Mouse (Mus musculus) limb, embryonic 14.5 days (tissue): ENCODE data around the gene Nf2. TPM values are rescaled to one million over a fixed set of nuclear protein-coding genes. Genes with fewer than 3 reads are reported as not detected.

Experiments used
- ATAC-seq: fragments of 200-750 bp; cut with Nextera tagmentation; 2 replicates; pipeline ENCODE4 v1.8.0; 2017; ENCODE audit warnings: low read depth, moderate number of reproducible peaks, moderate TSS enrichment; ENCODE audit not compliant: low FRiP score
- DNase-seq: peaks from one replicate; pipeline ENCODE4 v3.0.0-alpha.2; 2015; ENCODE audit warnings: low spot score
- H3K27ac ChIP-seq: fragments of 300-500 bp; sonication (generic); replicated peaks from 2 replicates; pipeline ENCODE4 v1.5.1; 2014; ENCODE audit warnings: low read depth, mild to moderate bottlenecking, low read length, moderate library complexity, mixed read lengths
- H3K27me3 ChIP-seq: fragments of 300-500 bp; sonication (generic); 2 replicates; pipeline ENCODE4 v1.6.1; 2014; ENCODE audit warnings: low read length, mixed read lengths; ENCODE audit not compliant: control insufficient read depth, insufficient read depth
- H3K36me3 ChIP-seq: fragments of 300-500 bp; sonication (generic); 2 replicates; pipeline ENCODE4 v1.6.1; 2014; ENCODE audit warnings: mild to moderate bottlenecking, low read length, moderate library complexity, mixed read lengths; ENCODE audit not compliant: control insufficient read depth, insufficient read depth
- H3K4me1 ChIP-seq: fragments of 300-500 bp; sonication (generic); 2 replicates; pipeline ENCODE4 v1.6.1; 2014; ENCODE audit warnings: antibody characterized with exemption, low read length, mixed read lengths; ENCODE audit not compliant: control insufficient read depth, insufficient read depth
- H3K4me2 ChIP-seq: fragments of 300-500 bp; sonication (generic); replicated peaks from 2 replicates; pipeline ENCODE4 v1.6.1; 2014; ENCODE audit warnings: low read depth, mild to moderate bottlenecking, low read length, moderate library complexity; ENCODE audit not compliant: severe bottlenecking
- H3K4me3 ChIP-seq: fragments of 300-500 bp; sonication (generic); replicated peaks from 2 replicates; pipeline ENCODE4 v1.5.1; 2014; ENCODE audit warnings: low read length
- H3K9ac ChIP-seq: fragments of 300-500 bp; sonication (generic); 2 replicates; pipeline ENCODE4 v1.6.1; 2014; ENCODE audit warnings: mild to moderate bottlenecking, low read depth, low read length, moderate library complexity; ENCODE audit not compliant: severe bottlenecking
- H3K9me3 ChIP-seq: fragments of 300-500 bp; sonication (generic); 2 replicates; pipeline ENCODE4 v1.6.1; 2016; ENCODE audit warnings: low read length; ENCODE audit not compliant: control insufficient read depth
- POLR2A ChIP-seq: fragments of 200-500 bp; IDR thresholded peaks from 2 replicates; pipeline ENCODE4 v1.8.0; 2012; ENCODE audit warnings: inconsistent platforms, mild to moderate bottlenecking, moderate library complexity, borderline replicate concordance; ENCODE audit not compliant: insufficient read depth, insufficient read length; ENCODE audit errors: extremely low read depth
- WGBS: fragments of 180-500 bp; shearing (Covaris S2); extraction: QIAGEN DNeasy Blood & Tissue Kit; methylation state at CpG from one replicate; pipeline ENCODE4 v1.1.7; 2014; 5-methylcytosine and 5-hydroxymethylcytosine counted together
- polyA plus RNA-seq, 2 experiments: library from polyadenylated mRNA; depleted of rRNA in 1 of 2; stranded (reverse) in 1 of 2; unstranded in 1 of 2; fragments of >200 nt; fragmentation: Nextera tagmentation in 1 of 2; extraction: Ambion mirVana in 1 of 2; gene quantifications; 2 replicates each; pipeline versions ENCODE4 v1.2.1 to v1.2.3; 2012 to 2014

Gene Nf2
- polyA plus RNA-seq, 2 experiments: 37.7 to 64.9 TPM

DNA sequence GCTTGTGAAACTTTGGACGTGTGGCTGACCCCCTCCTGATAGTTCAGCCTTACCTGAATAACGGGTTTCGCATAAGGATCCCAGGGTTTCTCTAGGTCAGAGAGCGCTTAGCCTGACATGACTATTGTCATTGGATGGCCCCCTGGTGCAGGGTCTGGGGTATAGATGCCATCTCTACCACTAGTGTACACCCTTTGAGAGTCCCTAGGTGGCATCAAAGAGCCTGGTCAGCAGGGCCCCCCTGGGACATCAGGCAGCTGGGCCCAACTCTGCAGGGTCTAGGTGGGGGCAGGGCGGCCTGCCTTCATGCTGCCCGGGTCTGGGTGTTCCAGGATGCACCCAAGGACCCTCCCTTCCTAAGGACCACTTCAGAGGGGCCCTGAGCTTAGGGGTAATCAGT, 113.0 kb downstream of the Nf2 start:
- Histone ChIP-seq H3K36me3 (peaks cover 12% of the 10 kb centered on the region; the same call in 1 of the 2 replicates), H3K4me3 (no peak overlapping the region), H3K4me2 (no peak overlapping the region), H3K27ac (no peak overlapping the region), H3K4me1 (no peaks in the 10 kb centered on the region), H3K9ac (no peak overlapping the region), H3K27me3 (no peaks in the 10 kb centered on the region), H3K9me3 (no peaks in the 10 kb centered on the region)
- TF ChIP-seq POLR2A: no peak
- ATAC-seq: no peak
- WGBS: 56% methylated on average over 6 of the region's 6 CpGs
- no peak for DNase-seq

DNA sequence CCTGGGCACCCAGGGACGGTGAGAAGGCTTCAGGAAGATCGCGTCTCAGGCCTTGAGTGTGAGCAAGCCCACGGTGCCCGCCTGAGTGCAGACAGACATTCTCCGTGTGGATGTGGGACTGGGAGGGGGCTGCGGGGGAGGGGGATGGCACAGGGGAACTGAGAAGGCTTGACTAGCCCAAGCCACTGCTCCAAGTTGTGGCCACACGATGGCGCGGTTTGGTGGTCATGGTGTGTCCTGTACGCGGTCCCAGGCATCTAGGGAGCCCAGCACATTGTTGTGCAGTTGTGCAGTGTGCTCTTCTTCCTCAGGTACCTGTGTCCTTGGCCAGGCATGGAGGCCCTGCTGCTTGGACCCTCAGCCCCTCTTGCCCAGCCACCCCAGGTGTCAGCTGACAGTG, 115.2 kb downstream of the Nf2 start:
- TF ChIP-seq POLR2A: no peak
- 46% methylated on average over 12 of the region's 12 CpGs for WGBS
- H3K27me3 ChIP-seq: no peaks in the 10 kb centered on the region
- H3K4me1 ChIP-seq: no peaks in the 10 kb centered on the region
- DNase-seq (no peak), ATAC-seq (no peak)
- no peak overlapping the region for H3K9ac ChIP-seq
- no peak overlapping the region for H3K27ac ChIP-seq
- peaks cover 17% of the 10 kb centered on the region for H3K36me3 ChIP-seq
- H3K9me3 ChIP-seq: no peaks in the 10 kb centered on the region
- no peak overlapping the region for H3K4me2 ChIP-seq
- no peak overlapping the region for H3K4me3 ChIP-seq

DNA sequence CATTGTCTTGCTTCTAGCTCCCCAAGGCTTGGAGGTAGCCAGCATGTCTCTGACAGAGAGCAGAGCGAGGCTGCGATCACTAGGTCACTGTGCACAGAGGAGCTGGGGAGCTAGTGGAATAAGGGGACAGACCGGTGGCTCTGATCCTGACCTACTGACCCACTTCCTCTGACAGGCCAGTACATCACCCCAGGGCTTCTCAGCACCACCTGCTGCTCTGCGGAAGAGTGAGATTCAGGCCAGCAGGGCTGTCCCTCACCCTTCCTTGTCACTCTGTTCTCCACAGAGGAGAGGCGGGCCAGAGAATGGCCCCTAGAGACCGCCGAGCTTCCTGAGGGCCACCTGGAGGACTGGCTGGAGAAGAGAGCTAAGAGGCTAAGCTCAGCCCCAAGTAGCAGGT, 117.6 kb downstream of the Nf2 start:
- Histone ChIP-seq H3K4me3 (no peak overlapping the region), H3K36me3 (peaks cover 19% of the 10 kb centered on the region), H3K4me2 (no peak overlapping the region), H3K27ac (no peak overlapping the region), H3K9ac (no peak overlapping the region), H3K27me3 (no peaks in the 10 kb centered on the region), H3K4me1 (no peaks in the 10 kb centered on the region), H3K9me3 (no peaks in the 10 kb centered on the region)
- TF ChIP-seq POLR2A: no peak
- 69% methylated on average over 7 of the region's 7 CpGs for whole genome bisulfite sequencing
- DNase-seq: no peak
- no peak for ATAC-seq

DNA sequence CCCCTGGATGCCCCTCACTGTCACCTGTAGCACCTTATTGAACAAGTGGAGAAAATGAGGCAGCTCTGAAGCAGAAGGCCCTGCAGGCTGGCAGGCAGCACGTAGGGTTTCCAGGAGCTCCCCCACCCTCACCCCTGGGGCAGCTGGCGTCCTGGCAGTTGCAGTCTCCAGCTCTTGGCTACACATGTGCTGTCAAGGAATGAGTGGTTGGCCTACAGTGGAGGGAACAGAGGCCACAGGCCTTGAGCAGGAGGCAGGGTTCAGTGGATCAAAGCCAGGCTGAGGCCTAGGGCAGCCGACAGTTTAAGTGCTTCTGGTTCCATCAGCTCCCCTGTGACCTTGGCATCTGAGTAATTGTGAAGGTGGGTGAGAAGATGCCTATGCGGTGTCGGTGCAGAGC, 118.4 kb downstream of the Nf2 start:
- Histone ChIP-seq H3K36me3 (peaks cover 19% of the 10 kb centered on the region), H3K4me3 (no peak overlapping the region), H3K27me3 (no peaks in the 10 kb centered on the region), H3K4me1 (no peaks in the 10 kb centered on the region), H3K9me3 (no peaks in the 10 kb centered on the region), H3K4me2 (no peak overlapping the region), H3K27ac (no peak overlapping the region), H3K9ac (no peak overlapping the region)
- DNase-seq: no peak
- 64% methylated on average over 5 of the region's 5 CpGs for WGBS
- TF ChIP-seq POLR2A: no peak
- ATAC-seq: no peak

DNA sequence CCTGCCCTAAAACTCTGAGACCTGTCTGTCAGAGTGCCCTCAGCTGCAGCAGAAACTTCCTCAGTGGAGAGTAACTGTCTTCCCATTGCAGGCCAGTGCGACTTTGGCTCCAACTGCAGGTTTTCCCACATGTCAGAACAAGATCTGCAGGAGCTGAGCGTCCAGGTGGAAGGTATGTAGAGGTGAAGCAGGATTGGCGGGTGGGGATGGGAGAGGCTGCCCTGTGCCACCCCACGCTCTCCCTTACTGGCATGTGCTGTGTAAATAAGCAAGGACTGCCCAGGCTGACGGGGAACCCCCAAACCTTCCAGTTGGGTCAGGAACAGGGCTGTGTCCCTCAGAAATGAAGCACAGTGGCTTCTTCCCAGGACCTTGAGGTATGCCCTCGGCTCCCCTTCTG, 119.2 kb downstream of the Nf2 start:
- Histone ChIP-seq H3K4me1 (no peaks in the 10 kb centered on the region), H3K9me3 (no peaks in the 10 kb centered on the region), H3K9ac (no peak overlapping the region), H3K27ac (no peak overlapping the region), H3K4me3 (no peak overlapping the region), H3K27me3 (no peaks in the 10 kb centered on the region), H3K36me3 (peaks cover 26% of the 10 kb centered on the region), H3K4me2 (no peak overlapping the region)
- DNase-seq: no peak
- ATAC-seq: no peak
- TF ChIP-seq POLR2A: no peak
- WGBS: 75% methylated on average over 6 of the region's 6 CpGs

DNA sequence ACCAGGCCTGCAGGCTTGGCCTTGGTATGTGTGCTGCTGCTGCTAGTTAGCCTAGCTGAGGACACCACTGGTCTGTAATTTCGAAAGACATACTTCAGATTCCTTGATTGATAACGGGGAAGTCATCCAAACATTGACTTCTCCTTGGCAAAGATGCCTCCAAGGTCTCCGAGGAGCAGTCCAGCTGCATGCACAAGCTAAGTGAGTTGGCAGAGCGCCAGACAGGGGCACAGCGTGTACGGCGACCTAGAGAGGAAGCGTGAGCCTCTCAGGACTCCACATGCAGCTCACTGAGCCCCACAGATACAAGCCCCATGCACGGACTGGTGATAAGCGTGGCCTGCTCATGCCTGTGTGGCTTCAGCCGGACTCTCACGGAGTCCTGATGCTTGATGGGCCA, 119.7 kb downstream of the Nf2 start:
- TF ChIP-seq POLR2A: no peak
- Histone ChIP-seq H3K4me1 (no peaks in the 10 kb centered on the region), H3K36me3 (peaks cover 31% of the 10 kb centered on the region), H3K4me3 (no peak overlapping the region), H3K9me3 (no peaks in the 10 kb centered on the region), H3K27ac (no peak overlapping the region), H3K9ac (no peak overlapping the region), H3K27me3 (no peaks in the 10 kb centered on the region), H3K4me2 (no peak overlapping the region)
- DNase-seq (peak; percentile 19), ATAC-seq (no peak)
- 53% methylated on average over 12 of the region's 12 CpGs for WGBS
